Mouse (Mus musculus) neural tube, embryonic 11.5 days (tissue): ENCODE results near the gene Slc4a1. TPM values are rescaled to one million over a fixed set of nuclear protein-coding genes. Genes with fewer than 3 reads are reported as not detected.

Experiments used
- ATAC-seq: fragments of 200-750 bp; cut with Nextera tagmentation; 2 replicates; pipeline ENCODE4 v1.8.0; 2017; ENCODE audit warnings: moderate number of reproducible peaks, mild to moderate bottlenecking, moderate TSS enrichment, moderate library complexity; ENCODE audit not compliant: insufficient read depth, low FRiP score, low TSS enrichment
- DNase-seq: peaks from one replicate; pipeline ENCODE4 v3.0.0-alpha.2; 2015; ENCODE audit warnings: low spot score
- H3K27ac ChIP-seq: fragments of 300-500 bp; sonication (generic); 2 replicates; pipeline ENCODE4 v1.5.1; 2014; ENCODE audit warnings: low read depth, mild to moderate bottlenecking, low read length
- H3K27me3 ChIP-seq: fragments of 300-500 bp; sonication (generic); 2 replicates; pipeline ENCODE4 v1.6.1; 2014; ENCODE audit warnings: mild to moderate bottlenecking, low read length, mixed read lengths; ENCODE audit not compliant: control insufficient read depth, insufficient read depth
- H3K36me3 ChIP-seq: fragments of 300-500 bp; sonication (generic); 2 replicates; pipeline ENCODE4 v1.6.1; 2014; ENCODE audit warnings: mild to moderate bottlenecking, low read length, moderate library complexity, mixed read lengths; ENCODE audit not compliant: control insufficient read depth, insufficient read depth
- H3K4me1 ChIP-seq: fragments of 300-500 bp; sonication (generic); 2 replicates; pipeline ENCODE4 v1.6.1; 2014; ENCODE audit warnings: low read length, mixed read lengths; ENCODE audit not compliant: control insufficient read depth, insufficient read depth
- H3K4me2 ChIP-seq: fragments of 300-500 bp; sonication (generic); 2 replicates; pipeline ENCODE4 v1.6.1; 2014; ENCODE audit warnings: low read depth, mild to moderate bottlenecking, moderate library complexity
- H3K4me3 ChIP-seq: fragments of 300-500 bp; sonication (generic); 2 replicates; pipeline ENCODE4 v1.5.1; 2014; ENCODE audit warnings: low read depth, low read length
- H3K9ac ChIP-seq: fragments of 300-500 bp; sonication (generic); 2 replicates; pipeline ENCODE4 v1.6.1; 2014; ENCODE audit warnings: mild to moderate bottlenecking, low read length
- H3K9me3 ChIP-seq: fragments of 300-500 bp; sonication (generic); 2 replicates; pipeline ENCODE4 v1.6.1; 2016; ENCODE audit warnings: low read length; ENCODE audit not compliant: control insufficient read depth
- WGBS: fragments of 180-500 bp; shearing (Covaris S2); extraction: QIAGEN DNeasy Blood & Tissue Kit; methylation state at CpG from one replicate; pipeline ENCODE4 v1.1.7; 2014; 5-methylcytosine and 5-hydroxymethylcytosine counted together
- polyA plus RNA-seq: library from polyadenylated mRNA; unstranded; fragments of >200 nt; fragmentation: Nextera tagmentation; extraction: Ambion mirVana; gene quantifications from 2 replicates; pipeline ENCODE4 v1.2.1, GENCODE M21; 2014

Slc4a1 gene
- polyA plus RNA-seq, 1 experiment from 2014 or later: 28.4 TPM

- DNase-seq (no peak), ATAC-seq (no peak)
- Histone ChIP-seq H3K9ac (no peak overlapping the region), H3K9me3 (no peaks in the 10 kb centered on the region), H3K4me3 (no peak overlapping the region), H3K4me1 (no peaks in the 10 kb centered on the region), H3K27me3 (no peaks in the 10 kb centered on the region), H3K4me2 (no peak overlapping the region), H3K36me3 (no peaks in the 10 kb centered on the region), H3K27ac (no peak overlapping the region)
- 44% methylated on average over 8 of the region's 8 CpGs for WGBS
Observed at GRCm38 (mm10) chr11:102353021-102353431, 13.0 kb downstream of the Slc4a1 start.

DNA sequence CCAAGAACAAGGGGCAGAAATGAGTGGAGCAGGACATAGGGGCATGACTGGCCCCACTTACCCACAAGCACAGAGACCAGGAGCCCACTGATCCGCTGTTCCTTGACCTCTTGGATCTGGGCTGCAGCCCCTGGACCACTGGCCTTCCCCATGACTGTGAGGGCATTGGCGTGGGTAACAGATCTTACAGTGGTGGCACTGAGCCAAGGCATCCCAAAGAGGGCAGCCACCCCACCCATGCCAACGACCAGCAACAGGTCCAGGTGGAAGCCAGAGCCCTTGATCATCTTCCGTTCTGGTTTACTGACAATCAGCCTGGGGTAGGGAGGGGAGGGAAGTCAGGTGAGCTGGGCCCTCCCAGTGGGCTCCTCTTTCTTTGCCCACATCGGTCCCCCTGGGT, 13.6 kb downstream of the Slc4a1 start:
- H3K4me1 ChIP-seq: no peaks in the 10 kb centered on the region
- H3K4me2 ChIP-seq: no peak overlapping the region
- ATAC-seq: no peak
- H3K9me3 ChIP-seq: no peaks in the 10 kb centered on the region
- DNase-seq: no peak
- WGBS: 39% methylated on average over 5 of the region's 5 CpGs
- H3K27ac ChIP-seq: no peak overlapping the region
- no peak overlapping the region for H3K4me3 ChIP-seq
- no peaks in the 10 kb centered on the region for H3K27me3 ChIP-seq
- H3K36me3 ChIP-seq: no peaks in the 10 kb centered on the region
- no peak overlapping the region for H3K9ac ChIP-seq

- Histone ChIP-seq H3K4me1 (no peaks in the 10 kb centered on the region), H3K27me3 (no peaks in the 10 kb centered on the region), H3K4me2 (no peak overlapping the region), H3K36me3 (no peaks in the 10 kb centered on the region), H3K4me3 (no peak overlapping the region), H3K9me3 (no peaks in the 10 kb centered on the region), H3K27ac (no peak overlapping the region), H3K9ac (no peak overlapping the region)
- no peak for ATAC-seq
- 89% methylated on average over 17 of the region's 17 CpGs for WGBS
- no peak for DNase-seq
Observed at GRCm38 (mm10) chr11:102350981-102351523, 15.0 kb downstream of the Slc4a1 start.

DNA sequence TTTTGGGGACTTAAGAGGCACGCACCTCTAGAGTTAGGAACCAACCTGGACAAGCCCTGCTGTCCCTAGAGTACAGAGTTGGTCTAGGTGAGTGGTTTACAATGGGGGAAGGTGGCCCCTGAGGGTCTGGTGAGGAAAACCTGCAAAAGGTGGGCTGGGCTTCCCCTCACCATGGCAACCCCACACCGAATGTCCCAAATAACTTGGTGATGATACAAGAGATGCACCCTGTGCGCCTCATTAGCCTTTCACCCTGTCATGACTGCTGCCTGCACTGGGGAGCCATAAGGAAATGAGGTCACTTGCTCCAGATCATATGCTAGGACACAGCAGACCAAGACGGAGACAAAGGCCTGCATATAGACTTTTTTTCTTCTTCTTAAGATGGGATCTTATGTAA, 15.6 kb downstream of the Slc4a1 start:
- Histone ChIP-seq H3K27ac (no peak overlapping the region), H3K27me3 (no peaks in the 10 kb centered on the region), H3K9me3 (no peaks in the 10 kb centered on the region), H3K4me3 (no peak overlapping the region), H3K4me2 (no peak overlapping the region), H3K4me1 (no peaks in the 10 kb centered on the region), H3K9ac (no peak overlapping the region), H3K36me3 (no peaks in the 10 kb centered on the region)
- DNase-seq: no peak
- 83% methylated on average over 4 of the region's 4 CpGs for WGBS
- no peak for ATAC-seq

- no peaks in the 10 kb centered on the region for H3K27me3 ChIP-seq
- H3K4me3 ChIP-seq: no peak overlapping the region
- H3K4me2 ChIP-seq: no peak overlapping the region
- 84% methylated on average over 3 of the region's 3 CpGs for WGBS
- DNase-seq: no peak
- H3K36me3 ChIP-seq: no peaks in the 10 kb centered on the region
- H3K4me1 ChIP-seq: no peaks in the 10 kb centered on the region
- ATAC-seq: no peak
- no peaks in the 10 kb centered on the region for H3K9me3 ChIP-seq
- H3K27ac ChIP-seq: no peak overlapping the region
- no peak overlapping the region for H3K9ac ChIP-seq
Observed at GRCm38 (mm10) chr11:102349189-102349954, 16.6 kb downstream of the Slc4a1 start.

DNA sequence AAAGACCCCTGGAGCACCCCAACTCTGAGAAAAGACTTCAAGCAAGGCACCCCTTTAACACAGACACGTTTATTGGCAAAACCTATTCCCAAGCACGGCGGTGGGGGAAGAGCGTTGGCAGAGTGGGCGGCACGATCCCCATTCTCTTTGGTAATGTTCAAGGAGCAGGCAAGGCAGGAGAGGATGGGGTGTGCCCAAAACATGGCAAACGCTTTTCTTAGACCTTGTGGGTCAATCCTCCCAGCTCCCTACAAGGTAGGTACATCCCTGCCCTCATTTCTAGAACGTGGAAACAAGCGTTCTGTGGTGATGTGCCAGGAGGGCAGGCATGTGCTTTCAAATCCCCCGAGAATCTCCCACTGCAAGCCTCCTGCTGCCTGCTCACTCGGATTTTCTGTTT, 17.2 kb downstream of the Slc4a1 start:
- 87% methylated on average over 11 of the region's 11 CpGs for WGBS
- no peak for ATAC-seq
- Histone ChIP-seq H3K9ac (no peak overlapping the region), H3K9me3 (no peaks in the 10 kb centered on the region), H3K4me3 (no peak overlapping the region), H3K27me3 (no peaks in the 10 kb centered on the region), H3K4me1 (no peaks in the 10 kb centered on the region), H3K4me2 (no peak overlapping the region), H3K36me3 (no peaks in the 10 kb centered on the region), H3K27ac (no peak overlapping the region)
- DNase-seq: no peak

DNA sequence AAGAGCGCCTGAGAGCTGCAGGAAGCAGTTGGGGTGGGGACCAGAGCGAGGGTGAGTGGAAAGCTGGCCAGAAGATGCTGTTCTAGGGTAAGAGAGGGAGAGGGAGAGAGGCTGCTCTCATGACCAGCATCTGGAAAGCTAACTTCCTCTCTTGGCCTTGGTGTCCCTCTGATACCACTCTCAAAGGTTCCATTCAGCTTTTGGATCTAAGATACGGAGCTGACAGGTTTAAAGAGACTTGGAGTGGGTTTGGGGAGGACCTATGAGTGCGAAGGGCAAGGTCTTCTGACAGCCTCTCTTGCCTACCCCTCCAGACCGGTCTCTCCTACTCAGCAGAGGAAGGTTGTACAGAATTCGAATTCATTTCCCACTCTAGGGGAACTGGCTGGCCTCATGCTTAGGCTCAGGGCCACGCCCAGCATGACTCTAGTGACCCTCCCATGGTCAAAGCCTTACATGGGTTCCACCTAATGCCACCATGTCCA, 17.9 kb downstream of the Slc4a1 start:
- no peak for DNase-seq
- Histone ChIP-seq H3K27ac (no peak overlapping the region), H3K4me2 (no peak overlapping the region), H3K4me3 (no peak overlapping the region), H3K36me3 (no peaks in the 10 kb centered on the region), H3K9me3 (no peaks in the 10 kb centered on the region), H3K27me3 (no peaks in the 10 kb centered on the region), H3K9ac (no peak overlapping the region; the same call in 1 of the 2 replicates), H3K4me1 (no peaks in the 10 kb centered on the region)
- ATAC-seq: no peak
- 93% methylated on average over 7 of the region's 7 CpGs for WGBS

DNA sequence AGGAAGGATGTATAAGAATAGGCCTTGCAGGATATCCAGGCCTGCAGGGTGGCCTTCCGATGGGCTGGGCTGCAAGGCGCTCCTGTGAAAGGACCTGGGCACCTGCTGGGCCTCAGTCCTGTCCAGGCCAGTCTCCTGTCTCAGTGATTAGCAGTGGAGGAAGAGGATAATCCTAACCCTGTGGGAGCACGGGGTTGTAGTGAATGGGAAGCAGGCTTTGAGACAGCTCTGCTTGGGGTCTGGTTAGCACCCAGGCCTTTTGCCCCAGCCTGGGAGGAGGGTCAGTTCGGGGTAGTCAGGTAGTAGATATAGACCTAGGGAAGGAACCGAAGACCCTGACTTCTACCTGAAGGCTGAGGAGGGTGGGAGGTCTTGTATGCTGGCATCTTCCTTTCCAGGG, 18.3 kb downstream of the Slc4a1 start:
- Histone ChIP-seq H3K4me2 (no peak overlapping the region), H3K27ac (no peak overlapping the region), H3K36me3 (no peaks in the 10 kb centered on the region), H3K4me3 (no peak overlapping the region), H3K9ac (no peak overlapping the region; the same call in 1 of the 2 replicates), H3K9me3 (no peaks in the 10 kb centered on the region), H3K4me1 (no peaks in the 10 kb centered on the region), H3K27me3 (no peaks in the 10 kb centered on the region)
- 69% methylated on average over 5 of the region's 5 CpGs for WGBS
- no peak for DNase-seq
- no peak for ATAC-seq

DNA sequence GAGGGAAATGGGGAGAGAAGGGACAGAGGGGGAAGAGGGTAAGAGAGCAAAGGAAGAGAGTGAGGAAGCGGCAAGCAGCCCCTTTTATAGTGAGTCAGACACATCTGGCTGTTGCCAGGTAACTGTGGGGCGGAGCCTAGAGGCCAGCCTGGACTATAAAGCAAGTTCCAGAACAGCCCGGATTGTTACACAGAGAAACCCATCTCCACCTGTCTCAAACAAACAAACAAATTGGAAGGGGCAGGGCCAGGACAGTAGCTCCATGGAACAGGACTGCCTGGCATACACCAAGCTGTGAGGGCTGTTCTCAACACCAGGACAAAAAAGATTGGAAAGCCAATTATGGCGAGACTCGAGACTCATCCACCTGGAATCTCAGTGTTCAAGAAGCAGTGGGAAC, 19.1 kb downstream of the Slc4a1 start:
- Histone ChIP-seq H3K36me3 (no peaks in the 10 kb centered on the region), H3K4me3 (no peak overlapping the region), H3K9me3 (no peaks in the 10 kb centered on the region), H3K4me1 (no peaks in the 10 kb centered on the region), H3K27ac (no peak overlapping the region), H3K9ac (no peak overlapping the region), H3K27me3 (no peaks in the 10 kb centered on the region), H3K4me2 (no peak overlapping the region)
- no peak for DNase-seq
- WGBS: 55% methylated on average over 5 of the region's 5 CpGs
- ATAC-seq: no peak
